Mouse (Mus musculus) myocyte (in vitro differentiated cells): ENCODE measurements around the gene Asb6. TPM values are rescaled to one million over a fixed set of nuclear protein-coding genes. Genes with fewer than 3 reads are reported as not detected.

Source experiments
- H3K27me3 ChIP-seq: one replicate; pipeline ENCODE4 v1.6.1; 2011; ENCODE audit not compliant: control insufficient read depth, insufficient read depth, insufficient read length
- H3K36me3 ChIP-seq: one replicate; pipeline ENCODE4 v1.6.1; 2011; ENCODE audit not compliant: control insufficient read depth, insufficient read depth
- H3K4me2 ChIP-seq: one replicate; pipeline ENCODE4 v1.6.1; 2011; ENCODE audit warnings: low read depth, control low read depth
- H3K4me3 ChIP-seq: one replicate; pipeline ENCODE4 v1.5.1; 2011; ENCODE audit warnings: mild to moderate bottlenecking, control low read depth, moderate library complexity
- H3K79me2 ChIP-seq: one replicate; pipeline ENCODE4 v1.6.1; 2011; ENCODE audit not compliant: control insufficient read depth, insufficient read depth
- H3ac ChIP-seq: one replicate; pipeline ENCODE4 v1.6.1; 2011; ENCODE audit not compliant: control insufficient read depth, insufficient read length
- CEBPB ChIP-seq: IDR thresholded peaks from 2 replicates; pipeline ENCODE4 v1.6.1; 2011; ENCODE audit warnings: mild to moderate bottlenecking, moderate library complexity; ENCODE audit not compliant: poor library complexity, insufficient read depth, severe bottlenecking
- E2F4 ChIP-seq: IDR thresholded peaks from one replicate; pipeline ENCODE4 v1.6.1; 2011; ENCODE audit warnings: mild to moderate bottlenecking, control low read depth, moderate library complexity; ENCODE audit not compliant: insufficient read depth
- MAX ChIP-seq: IDR thresholded peaks from one replicate; pipeline ENCODE4 v1.6.1; 2011; ENCODE audit warnings: low read depth, mild to moderate bottlenecking, control low read depth
- MYOD1 ChIP-seq, 3 experiments: IDR thresholded peaks; one replicate each; pipeline ENCODE4 v1.6.1; 2011; ENCODE audit warnings: control low read depth in 2 of 3, low read depth in 2 of 3, mild to moderate bottlenecking in 2 of 3, moderate library complexity in 1 of 3; ENCODE audit not compliant: insufficient read length in 2 of 3, control insufficient read depth in 1 of 3
- MYOG ChIP-seq, 3 experiments: IDR thresholded peaks; one replicate each; pipeline ENCODE4 v1.6.1; 2011; ENCODE audit warnings: control low read depth in 2 of 3, low read depth in 2 of 3, mild to moderate bottlenecking in 2 of 3; ENCODE audit not compliant: insufficient read length in 2 of 3, control insufficient read depth in 1 of 3, insufficient read depth in 1 of 3
- POLR2A ChIP-seq: IDR thresholded peaks from one replicate; pipeline ENCODE4 v1.6.1; 2011; ENCODE audit warnings: low read depth, mild to moderate bottlenecking, control low read depth, moderate library complexity; ENCODE audit not compliant: insufficient read length
- POLR2AphosphoS2 ChIP-seq: IDR thresholded peaks from one replicate; pipeline ENCODE4 v1.6.1; 2011; ENCODE audit warnings: low read depth, control low read depth; ENCODE audit not compliant: insufficient read length
- REST ChIP-seq: IDR thresholded peaks from one replicate; pipeline ENCODE4 v1.6.1; 2011; ENCODE audit warnings: mild to moderate bottlenecking, control low read depth, moderate library complexity; ENCODE audit not compliant: insufficient read depth, insufficient read length
- SRF ChIP-seq: IDR thresholded peaks from one replicate; pipeline ENCODE4 v1.6.1; 2011; ENCODE audit warnings: low read depth; ENCODE audit not compliant: control insufficient read depth, insufficient read length
- TCF12 ChIP-seq: IDR thresholded peaks from one replicate; pipeline ENCODE4 v1.6.1; 2011; ENCODE audit warnings: mild to moderate bottlenecking, control low read depth; ENCODE audit not compliant: poor library complexity, insufficient read depth, severe bottlenecking
- TCF3 ChIP-seq: IDR thresholded peaks from one replicate; pipeline ENCODE4 v1.6.1; 2011; ENCODE audit warnings: low read depth, control low read depth; ENCODE audit not compliant: insufficient read length
- USF1 ChIP-seq: IDR thresholded peaks from one replicate; pipeline ENCODE4 v1.6.1; 2011; ENCODE audit warnings: low read depth, mild to moderate bottlenecking, control low read depth, moderate library complexity
- polyA plus RNA-seq: library from polyadenylated mRNA; unstranded; fragments of >200 nt; fragmentation: generic; extraction: Trizol; gene quantifications from one replicate; pipeline ENCODE4 v1.2.1, GENCODE M21; 2012; ENCODE audit warnings: missing spikeins

Asb6 gene
- polyA plus RNA-seq, 1 experiment: 44.9 TPM

GRCm38 (mm10) chr2:30872669-30873068, 42.5 kb upstream of the Asb6 start:
- Histone ChIP-seq H3K4me2 (no peak overlapping the region), H3K79me2 (no peaks in the 10 kb centered on the region), H3K36me3 (no peaks in the 10 kb centered on the region), H3ac (no peak overlapping the region), H3K27me3 (no peaks in the 10 kb centered on the region), H3K4me3 (no peak overlapping the region)
- no peak for TF ChIP-seq MAX
- TF ChIP-seq MYOD1 (IDR thresholded peaks at IDR 0.05; ENCODE audit: control insufficient read depth in 1 of 3, insufficient read length in 2 of 3, low read depth in 2 of 3): no peak
- no peak for TF ChIP-seq POLR2AphosphoS2
- no peak for TF ChIP-seq CEBPB
- TF ChIP-seq USF1: no peak
- no peak for TF ChIP-seq POLR2A
- no peak for TF ChIP-seq TCF12
- no peak for TF ChIP-seq TCF3
- no peak for TF ChIP-seq E2F4
- no peak for TF ChIP-seq REST

GRCm38 (mm10) chr2:30870863-30871262, 40.7 kb upstream of the Asb6 start:
- no peak for TF ChIP-seq CEBPB
- no peak for TF ChIP-seq MYOD1 (IDR thresholded peaks at IDR 0.05; ENCODE audit: control insufficient read depth in 1 of 3, insufficient read length in 2 of 3, low read depth in 2 of 3)
- TF ChIP-seq SRF: no peak
- no peak for TF ChIP-seq POLR2AphosphoS2
- TF ChIP-seq TCF12: no peak
- no peak for TF ChIP-seq REST
- TF ChIP-seq POLR2A: no peak
- TF ChIP-seq TCF3: no peak
- no peak for TF ChIP-seq USF1
- TF ChIP-seq E2F4: no peak
- TF ChIP-seq MAX: no peak
- no peak for TF ChIP-seq MYOG (IDR thresholded peaks at IDR 0.05; ENCODE audit: control insufficient read depth in 1 of 3, insufficient read depth in 1 of 3, insufficient read length in 2 of 3, low read depth in 2 of 3)
- H3K4me2 ChIP-seq: no peak overlapping the region

GRCm38 (mm10) chr2:30865426-30865825, 35.3 kb upstream of the Asb6 start:
- Histone ChIP-seq H3K4me2 (peak overlapping the region; percentile 91), H3K79me2 (no peaks in the 10 kb centered on the region)
- TF ChIP-seq MAX: no peak
- no peak for TF ChIP-seq POLR2AphosphoS2
- TF ChIP-seq TCF3: no peak
- TF ChIP-seq E2F4: no peak
- TF ChIP-seq REST: no peak
- no peak for TF ChIP-seq MYOD1 (IDR thresholded peaks at IDR 0.05; ENCODE audit: control insufficient read depth in 1 of 3, insufficient read length in 2 of 3, low read depth in 2 of 3)
- TF ChIP-seq USF1: no peak
- no peak for TF ChIP-seq MYOG (IDR thresholded peaks at IDR 0.05; ENCODE audit: control insufficient read depth in 1 of 3, insufficient read depth in 1 of 3, insufficient read length in 2 of 3, low read depth in 2 of 3)
- no peak for TF ChIP-seq SRF
- TF ChIP-seq TCF12: no peak
- no peak for TF ChIP-seq POLR2A
- TF ChIP-seq CEBPB: no peak

More at GRCm38 (mm10) chr2:30870863-30871262, 40.7 kb upstream of the Asb6 start:
- Histone ChIP-seq H3K27me3 (no peaks in the 10 kb centered on the region), H3K4me3 (no peak overlapping the region), H3K36me3 (no peaks in the 10 kb centered on the region), H3ac (no peak overlapping the region), H3K79me2 (no peaks in the 10 kb centered on the region)

GRCm38 (mm10) chr2:30864968-30865381, 34.8 kb upstream of the Asb6 start:
- Histone ChIP-seq H3K79me2 (no peaks in the 10 kb centered on the region), H3K36me3 (no peaks in the 10 kb centered on the region), H3K27me3 (no peaks in the 10 kb centered on the region), H3K4me3 (peak overlapping the region; percentile 17), H3ac (no peak overlapping the region), H3K4me2 (peak overlapping the region; percentile 91)
- TF ChIP-seq MAX (no peak), POLR2A (peak; percentile 46), SRF (no peak), POLR2AphosphoS2 (peak; percentile 18), MYOG (IDR thresholded peaks at IDR 0.05; ENCODE audit: control insufficient read depth in 1 of 3, insufficient read depth in 1 of 3, insufficient read length in 2 of 3, low read depth in 2 of 3) (peak in 1 of 3 experiments; percentile 6), REST (no peak), TCF12 (no peak), MYOD1 (IDR thresholded peaks at IDR 0.05; ENCODE audit: control insufficient read depth in 1 of 3, insufficient read length in 2 of 3, low read depth in 2 of 3) (no peak), CEBPB (no peak), TCF3 (no peak), E2F4 (no peak), USF1 (no peak)

More at GRCm38 (mm10) chr2:30865426-30865825, 35.3 kb upstream of the Asb6 start:
- Histone ChIP-seq H3K4me3 (peak overlapping the region; percentile 17), H3K27me3 (no peaks in the 10 kb centered on the region), H3ac (no peak overlapping the region), H3K36me3 (no peaks in the 10 kb centered on the region)
